In genomic region chr14:78732617-78733312, GRCm38 (mm10) we compare ENCODE assay signal across 8 mouse cellular contexts. TPM values are rescaled to one million over a fixed set of nuclear protein-coding genes. Genes with fewer than 3 reads are reported as not detected.
DNase-seq lines count a peak whose midpoint lies in the region; ATAC-seq lines count a peak whose summit lies in the region.

Gene Dgkh, minus strand, starts transcription at chr14:78732776.

- peaks cover 11% of the 10 kb centered on the region; the same call in 1 of the 2 replicates for H3K27me3 ChIP-seq in intestine, embryonic 16.5 days (replicated peaks; ENCODE audit: control insufficient read depth, insufficient read depth, low read length)

- WGBS in intestine, embryonic 16.5 days: under 1% methylated on average over 57 of the region's 71 CpGs

- ATAC-seq in intestine, embryonic 16.5 days: peak; percentile 96
- 0 out of 2 replicates have a peak, but pooled peaks have one; percentile 52 for ATAC-seq in megakaryocyte-erythroid progenitor cell, adult 5-6 weeks (replicated peaks; ENCODE audit: low FRiP score, low TSS enrichment, poor library complexity, severe bottlenecking)

- no peaks in the 10 kb centered on the region for H3K9me3 ChIP-seq in intestine, embryonic 16.5 days (ENCODE audit: control insufficient read depth, low read length)

- H3K4me3 ChIP-seq in intestine, embryonic 16.5 days (ENCODE audit: low read length): peak within 1 kb of the TSS; percentile 74

- H3K36me3 ChIP-seq in intestine, embryonic 16.5 days (ENCODE audit: control insufficient read depth, insufficient read depth, low read length): no peaks in the 10 kb centered on the region

- H3K4me2 ChIP-seq in intestine, embryonic 16.5 days (ENCODE audit: low read depth, low read length): peak within 1 kb of the TSS; percentile 98

- intact Hi-C loops in left cerebral cortex, postnatal 25 days (cut with DNase I): loop anchor here (1.0 to 5.0 kb wide), 2 partner anchors 117 to 210 kb away; partner anchors contain the start of gene Vwa8

- H3K9ac ChIP-seq in intestine, embryonic 16.5 days (ENCODE audit: low read depth, low read length): peak within 1 kb of the TSS; percentile 73

- H3K27ac ChIP-seq in intestine, embryonic 16.5 days (ENCODE audit: low read length): peak within 1 kb of the TSS; percentile 73

- peaks cover 9% of the 10 kb centered on the region for H3K4me1 ChIP-seq in intestine, embryonic 16.5 days (ENCODE audit: control insufficient read depth, insufficient read depth, low read length)

- peak; percentile 96 for DNase-seq in adrenal gland, adult 2 months
- peak; percentile 90 for DNase-seq in embryo, embryonic 11 days
- peak; percentile 90 to 94 for DNase-seq in gastrocnemius, postnatal 4 days (ENCODE audit: low spot score in 2 of 2)
- peak; percentile 85 to 86 for DNase-seq in left cerebral cortex, postnatal 25 days (ENCODE audit: low spot score in 2 of 2)
- DNase-seq in right cerebral cortex, postnatal 10 days (ENCODE audit: low spot score in 2 of 2): peak; percentile 95
- DNase-seq in urinary bladder, postnatal 10 days (ENCODE audit: low spot score): peak; percentile 81

RNA-seq across cellular contexts. Expression of gene Dgkh, which starts in this region (rescaled TPM):
- 1 to 10 TPM; 6.9 to 7.0 TPM for total RNA-seq in adrenal gland, adult 2 months (2021)
- 0.58 and 0.59 TPM in 2 replicates for polyA plus RNA-seq in adrenal gland, adult 2 months (2012; rRNA removed)
- 1 to 10 TPM; 8.6 to 8.9 TPM for total RNA-seq in gastrocnemius, postnatal 4 days (2021)
- 0.68 and 0.73 TPM in 2 replicates for polyA plus RNA-seq in intestine, embryonic 16.5 days (2015; fragmentation: Nextera tagmentation; extraction: Ambion mirVana)
- 10 to 100 TPM; 79.4 to 84.9 TPM for total RNA-seq in left cerebral cortex, postnatal 25 days (2021)
- 0.37 TPM in 1 of 2 replicates, not detected in the other for total RNA-seq in megakaryocyte-erythroid progenitor cell, adult 5-6 weeks (2014; fragmentation: Nextera tagmentation)
- total RNA-seq in megakaryocyte-erythroid progenitor cell, adult 5-6 weeks (2017): 0.23 and 0.30 TPM in 2 replicates

Comparison
In these comparisons a context has a peak if more than half of its experiments do, and no peak if none do; other contexts are left out.
1. Peak in every context shown above with its lines: DNase-seq, ATAC-seq, H3K4me3 ChIP-seq and H3K27ac ChIP-seq.
2. RNA of gene Dgkh (total RNA-seq): 79.4 to 84.9 TPM in left cerebral cortex, postnatal 25 days; 8.6 to 8.9 TPM in gastrocnemius, postnatal 4 days, 6.9 to 7.0 TPM in adrenal gland, adult 2 months and 0.23 to 0.37 TPM in megakaryocyte-erythroid progenitor cell, adult 5-6 weeks; every median in the first group is over 4 times any median in the second.
3. Peak in ATAC-seq, H3K4me3 ChIP-seq, H3K27ac ChIP-seq, H3K9ac ChIP-seq and H3K4me2 ChIP-seq in intestine, embryonic 16.5 days; RNA of the gene not detected or under 1 TPM.
4. Peak in ATAC-seq in megakaryocyte-erythroid progenitor cell, adult 5-6 weeks; RNA of the gene not detected or under 1 TPM.